Mouse (Mus musculus) mature B cell (primary cell): Measurements from ENCODE around the gene Aph1b.

Experiments used
- in situ Hi-C: fragments of 300-500 bp; cut with MboI; formaldehyde crosslinking; loops from 2 replicates; pipeline ENCODE4 v1.14.3; 2019

Gene Aph1b

DNA sequence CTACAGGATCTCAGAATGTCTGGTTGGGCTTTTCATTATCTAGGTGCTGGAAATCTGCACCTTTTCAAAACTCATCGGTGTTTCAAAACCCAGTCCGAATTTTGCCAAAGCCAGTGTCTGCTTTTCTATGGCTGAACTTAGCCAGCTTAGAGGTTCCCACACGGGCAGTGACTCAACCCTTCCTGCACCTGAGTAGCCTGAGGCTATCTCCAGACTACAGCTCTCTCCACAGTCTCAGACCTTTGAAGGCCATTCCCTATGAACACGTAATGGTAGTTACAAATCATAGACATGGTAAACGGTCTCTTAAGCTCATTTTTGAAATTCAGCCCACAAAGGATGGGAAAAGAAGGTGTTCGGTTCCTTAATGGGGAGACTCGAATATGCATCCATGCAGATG is 55.8 kb downstream of the Aph1b start:
- in situ Hi-C loops, result no loop called here

DNA sequence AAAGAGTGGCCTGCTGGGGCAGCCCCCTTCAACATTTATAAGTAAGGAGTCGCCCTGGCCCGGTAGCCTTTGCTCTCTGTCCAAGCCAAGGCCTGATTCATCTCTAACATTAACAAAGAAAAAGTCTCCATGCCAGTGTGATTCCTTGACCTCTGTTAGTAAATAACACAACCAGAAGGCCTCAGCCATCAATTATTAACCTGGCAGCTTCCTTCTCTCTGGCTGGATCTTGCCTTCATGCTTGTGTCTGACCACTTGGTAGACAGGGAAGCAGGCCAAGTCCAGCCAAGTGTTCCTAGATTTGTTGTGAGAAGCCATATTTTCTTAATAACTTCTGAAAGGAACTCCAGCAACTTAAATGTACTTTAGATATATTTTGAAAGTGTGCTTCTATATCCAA is 58.7 kb downstream of the Aph1b start:
- in situ Hi-C loops, result no loop called here

DNA sequence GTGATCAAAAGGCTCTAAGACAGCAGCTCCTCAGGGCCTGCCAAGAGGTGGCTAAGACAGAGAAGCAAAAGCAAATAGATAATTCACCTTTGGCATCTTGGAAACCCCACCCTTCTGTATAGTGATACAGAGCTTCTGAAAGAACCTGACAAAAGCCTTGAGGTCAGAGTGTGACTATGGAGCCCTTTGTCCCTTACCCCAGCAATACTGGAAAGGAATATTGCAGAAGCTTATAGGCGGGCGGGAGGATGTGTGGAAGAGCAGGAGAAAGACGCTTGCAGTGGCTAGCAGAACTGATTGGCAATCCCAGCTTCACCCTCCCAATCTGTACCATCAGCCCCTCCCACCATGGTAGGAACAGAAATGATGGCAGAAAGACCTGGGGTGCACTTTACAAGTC is 59.3 kb downstream of the Aph1b start:
- in situ Hi-C loops, result no loop called here

DNA sequence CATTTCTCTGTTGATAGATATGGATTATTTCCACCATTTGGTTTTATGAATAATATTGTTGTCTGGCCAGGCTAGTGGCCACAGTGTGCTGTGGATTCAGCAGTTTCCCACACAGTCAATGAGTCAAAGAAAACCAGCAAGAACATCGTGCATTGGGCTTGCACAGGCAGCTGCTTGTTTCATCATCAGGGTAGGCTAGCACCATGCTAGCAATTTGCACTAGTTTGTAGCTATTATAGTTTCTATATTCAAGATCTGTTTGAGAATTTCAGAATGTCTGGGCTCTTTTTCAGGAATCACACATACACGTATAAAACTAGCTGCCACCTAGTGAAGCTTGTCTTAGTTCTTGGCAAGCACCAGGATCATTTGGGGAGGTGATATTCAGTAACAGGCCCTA is 60.2 kb downstream of the Aph1b start:
- in situ Hi-C loops, result no loop called here

DNA sequence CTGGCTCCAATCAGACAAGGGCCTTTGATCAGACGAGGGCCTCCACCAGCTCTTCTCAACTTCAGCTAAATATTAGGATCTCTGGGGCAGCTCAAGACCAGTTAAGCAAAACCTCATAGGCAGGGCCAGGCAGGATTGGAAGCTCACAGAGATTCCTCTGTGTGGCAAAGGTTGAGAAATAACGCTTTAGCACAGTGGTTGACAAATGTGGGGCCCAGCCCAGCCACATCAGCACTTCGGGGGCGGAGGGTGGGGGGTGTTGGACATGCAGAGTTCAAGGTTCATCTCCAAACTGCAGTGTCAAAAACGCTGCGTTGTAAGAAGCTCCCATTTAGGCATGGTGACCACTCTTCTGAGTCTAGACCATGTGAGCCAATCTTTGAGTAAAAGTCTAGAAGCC is 60.7 kb downstream of the Aph1b start:
- in situ Hi-C loops, result no loop called here

DNA sequence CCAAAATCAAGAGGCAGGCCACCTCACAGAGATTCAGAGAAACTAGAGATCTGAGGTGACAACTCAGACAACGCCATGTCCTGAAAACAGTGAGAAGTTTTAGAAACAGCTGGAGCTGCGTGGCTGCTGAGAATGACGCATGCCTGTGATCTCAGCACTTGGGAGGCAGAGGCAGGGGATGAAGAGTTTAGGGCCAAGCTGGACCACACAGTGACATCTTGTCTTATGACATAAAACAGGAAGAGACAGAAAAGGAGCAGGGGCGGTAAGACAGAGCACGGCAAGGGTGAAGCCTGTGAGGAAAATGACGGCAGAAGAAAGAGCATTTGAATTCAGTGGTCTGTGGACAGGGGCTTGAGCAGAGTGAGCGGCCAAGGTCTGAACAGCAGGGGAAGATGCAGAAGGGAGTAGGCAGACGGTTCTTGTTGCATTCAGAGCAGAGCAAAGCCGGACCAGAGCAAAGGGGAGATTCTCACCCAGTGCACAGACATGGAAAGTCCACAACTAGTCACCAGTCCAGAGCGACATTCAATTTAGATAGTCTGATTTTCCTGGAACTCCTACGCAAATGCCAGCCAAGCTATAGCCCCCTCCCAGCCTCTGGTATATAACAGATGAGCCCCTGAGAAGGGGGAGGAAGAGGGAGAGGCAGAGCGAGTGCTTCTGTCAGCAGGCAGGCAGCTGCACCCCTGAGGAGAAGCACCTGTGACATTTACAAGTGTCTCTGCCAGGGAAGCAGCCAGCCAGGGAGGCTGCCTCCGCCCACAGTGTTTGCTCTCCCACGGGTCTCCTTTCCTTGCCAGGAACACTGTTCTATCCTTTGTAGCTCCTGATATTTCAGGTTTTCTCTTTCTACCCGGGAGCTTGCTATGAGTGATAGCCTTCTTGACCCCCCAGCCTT is 62.2 kb downstream of the Aph1b start:
- in situ Hi-C loops, result no loop called here

DNA sequence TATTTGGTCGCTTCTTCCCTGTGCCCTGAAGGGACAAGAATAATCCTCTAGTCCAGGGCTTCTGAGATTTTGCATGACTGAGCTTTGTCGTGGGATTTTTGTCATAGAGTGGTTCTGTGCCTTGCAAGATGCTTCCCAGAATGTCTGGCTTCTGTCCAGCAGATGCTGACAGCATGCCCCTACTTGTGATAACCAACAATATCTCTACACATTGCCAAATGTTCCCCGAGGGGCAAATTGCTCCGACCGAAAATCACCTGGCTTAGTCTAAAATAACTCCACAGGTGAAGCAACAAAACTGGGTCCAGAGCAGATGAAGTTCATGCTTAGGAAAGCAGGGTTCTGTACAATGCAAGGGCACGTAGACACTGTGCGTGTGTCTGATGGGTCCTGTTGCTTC is 64.0 kb downstream of the Aph1b start:
- in situ Hi-C loops, result no loop called here

DNA sequence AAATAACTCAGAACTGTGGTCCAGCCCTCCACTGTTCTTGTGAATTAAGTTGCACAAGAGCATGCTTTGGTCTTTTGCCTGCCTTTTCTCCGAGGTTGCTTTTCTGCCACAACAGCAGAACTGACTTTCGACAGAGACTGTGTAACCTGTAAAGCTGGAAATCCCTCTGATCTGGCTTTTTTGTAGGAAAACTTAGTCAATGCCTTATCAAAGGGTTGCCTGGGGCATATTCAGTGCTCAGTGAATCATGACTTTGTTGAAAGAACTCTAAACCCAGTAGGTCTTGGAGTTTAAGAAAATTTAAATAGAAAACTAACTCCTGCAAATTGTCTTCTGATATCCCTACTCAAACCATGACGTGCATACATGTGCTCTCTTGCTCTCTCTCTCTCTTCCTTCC is 64.7 kb downstream of the Aph1b start:
- in situ Hi-C loops, result no loop called here

DNA sequence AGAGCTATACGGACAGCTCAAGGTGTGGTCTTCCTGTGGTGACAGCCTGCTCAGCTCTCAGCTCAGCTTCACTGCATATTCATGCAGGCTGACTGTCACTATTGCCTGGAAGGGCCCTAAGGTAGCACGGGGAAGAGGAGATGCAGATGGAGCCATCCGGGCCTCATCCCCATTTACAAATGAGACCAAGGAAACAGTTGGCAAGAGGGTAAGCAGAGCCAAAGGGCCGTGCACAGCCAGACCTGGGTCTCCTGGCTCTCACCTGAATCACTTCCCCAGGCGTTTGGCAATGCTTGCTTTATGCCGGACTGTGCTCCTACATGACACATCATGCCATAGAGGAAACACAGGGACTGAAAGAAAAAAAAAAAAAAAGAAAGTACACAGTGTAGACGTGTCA is 68.0 kb downstream of the Aph1b start:
- in situ Hi-C loops, result no loop called here

DNA sequence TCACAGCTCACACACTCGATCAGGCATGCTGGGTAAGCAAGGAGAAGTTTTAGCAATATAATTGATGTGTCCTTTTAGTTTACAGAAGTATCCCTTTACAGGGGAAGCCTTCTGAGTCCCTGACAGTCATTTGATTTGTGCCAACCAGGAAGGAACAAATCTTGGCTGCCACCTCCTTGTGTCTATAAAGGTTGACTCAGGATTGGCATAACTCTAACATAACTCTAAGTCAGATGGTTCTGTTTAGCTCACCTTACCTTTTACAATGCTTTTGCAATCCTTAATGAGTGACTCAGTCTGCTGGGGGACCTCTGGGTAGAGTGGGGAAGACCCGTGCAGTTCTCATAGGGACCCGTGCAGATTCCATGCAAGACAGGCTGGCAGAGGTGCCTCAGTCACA is 69.7 kb downstream of the Aph1b start:
- in situ Hi-C loops, result no loop called here
